Mouse (Mus musculus) C2C12 (cell line): ENCODE results near the gene Ptk7. TPM values are rescaled to one million over a fixed set of nuclear protein-coding genes. Genes with fewer than 3 reads are reported as not detected.
A peak's percentile ranks its signal among the peaks of the same experiment; 100 is the strongest.

Experiments used
- H3K27me3 ChIP-seq: one replicate; pipeline ENCODE4 v1.6.1; 2011; ENCODE audit not compliant: control insufficient read depth, insufficient read depth, insufficient read length
- H3K36me3 ChIP-seq: one replicate; pipeline ENCODE4 v1.6.1; 2011; ENCODE audit not compliant: control insufficient read depth, insufficient read depth
- H3K4me3 ChIP-seq: one replicate; pipeline ENCODE4 v1.5.1; 2011; ENCODE audit warnings: mild to moderate bottlenecking, control low read depth; ENCODE audit not compliant: poor library complexity, insufficient read depth, severe bottlenecking
- H3K79me2 ChIP-seq: one replicate; pipeline ENCODE4 v1.6.1; 2011; ENCODE audit not compliant: control insufficient read depth, insufficient read depth
- H3K79me3 ChIP-seq: one replicate; pipeline ENCODE4 v1.6.1; 2011; ENCODE audit warnings: low read depth, control low read depth
- H3ac ChIP-seq: one replicate; pipeline ENCODE3; 2011; ENCODE audit warnings: low read depth; ENCODE audit not compliant: control insufficient read depth, insufficient read length
- CEBPB ChIP-seq: IDR thresholded peaks from one replicate; pipeline ENCODE4 v1.6.1; 2011; ENCODE audit warnings: low read depth, mild to moderate bottlenecking, control low read depth, moderate library complexity
- CTCF ChIP-seq: IDR thresholded peaks from one replicate; pipeline ENCODE4 v1.5.1; 2011; ENCODE audit not compliant: control insufficient read depth, insufficient read depth, insufficient read length
- FOSL1 ChIP-seq: IDR thresholded peaks from one replicate; pipeline ENCODE4 v1.8.0; 2011; ENCODE audit warnings: mild to moderate bottlenecking, low read length; ENCODE audit not compliant: poor library complexity, insufficient read depth, severe bottlenecking
- MAX ChIP-seq: IDR thresholded peaks from one replicate; pipeline ENCODE4 v1.6.1; 2011; ENCODE audit warnings: mild to moderate bottlenecking, control low read depth
- MYOD1 ChIP-seq: IDR thresholded peaks from one replicate; pipeline ENCODE4 v1.6.1; 2011; ENCODE audit warnings: low read depth; ENCODE audit not compliant: control insufficient read depth, insufficient read length
- MYOG ChIP-seq: IDR thresholded peaks from one replicate; pipeline ENCODE4 v1.6.1; 2011; ENCODE audit not compliant: control insufficient read depth, insufficient read length; ENCODE audit errors: extremely low read depth
- USF1 ChIP-seq: IDR thresholded peaks from one replicate; pipeline ENCODE4 v1.6.1; 2011; ENCODE audit warnings: low read depth, mild to moderate bottlenecking, control low read depth, moderate library complexity
- polyA plus RNA-seq: library from polyadenylated mRNA; unstranded; fragments of >200 nt; fragmentation: generic; extraction: Trizol; gene quantifications from one replicate; pipeline ENCODE4 v1.2.1, GENCODE M21; 2012; ENCODE audit warnings: missing spikeins

The Ptk7 gene
- polyA plus RNA-seq, 1 experiment = 26.1 TPM

- Histone ChIP-seq H3ac (no peak overlapping the region), H3K79me3 (no peaks in the 10 kb centered on the region), H3K4me3 (no peak overlapping the region), H3K79me2 (no peaks in the 10 kb centered on the region), H3K36me3 (no peaks in the 10 kb centered on the region), H3K27me3 (no peaks in the 10 kb centered on the region)
- TF ChIP-seq MYOG (no peak), CTCF (no peak), MAX (no peak), FOSL1 (no peak), MYOD1 (no peak), CEBPB (no peak), USF1 (no peak)
Measured at GRCm38 (mm10) chr17:46636831-46637523, 7.7 kb upstream of the Ptk7 start.

- Histone ChIP-seq H3K79me2 (no peaks in the 10 kb centered on the region), H3ac (no peak overlapping the region), H3K27me3 (no peaks in the 10 kb centered on the region), H3K36me3 (no peaks in the 10 kb centered on the region), H3K79me3 (no peaks in the 10 kb centered on the region), H3K4me3 (no peak overlapping the region)
- TF ChIP-seq MYOD1 = peak; percentile 23
- TF ChIP-seq MAX = no peak
- TF ChIP-seq MYOG = no peak
Measured at GRCm38 (mm10) chr17:46629685-46630441, 559 bp upstream of the Ptk7 start.

- Histone ChIP-seq H3ac (peak overlapping the region; percentile 87), H3K79me2 (no peaks in the 10 kb centered on the region), H3K4me3 (peak overlapping the region; percentile 45), H3K27me3 (no peaks in the 10 kb centered on the region), H3K36me3 (no peaks in the 10 kb centered on the region), H3K79me3 (no peaks in the 10 kb centered on the region)
- TF ChIP-seq FOSL1 (no peak), MYOD1 (no peak), USF1 (no peak), CTCF (no peak), MAX (no peak), MYOG (no peak), CEBPB (no peak)
Measured at GRCm38 (mm10) chr17:46628471-46628790, 873 bp downstream of the Ptk7 start.

- Histone ChIP-seq H3K4me3 (no peak overlapping the region), H3ac (no peak overlapping the region), H3K36me3 (no peaks in the 10 kb centered on the region), H3K79me2 (no peaks in the 10 kb centered on the region), H3K27me3 (no peaks in the 10 kb centered on the region), H3K79me3 (no peaks in the 10 kb centered on the region)
- TF ChIP-seq MYOG = no peak
- no peak for TF ChIP-seq MAX
- no peak for TF ChIP-seq CEBPB
- TF ChIP-seq FOSL1 = no peak
- TF ChIP-seq CTCF = no peak
- no peak for TF ChIP-seq USF1
- TF ChIP-seq MYOD1 = no peak
Measured at GRCm38 (mm10) chr17:46627409-46627808, 1.9 kb downstream of the Ptk7 start.

- TF ChIP-seq CTCF (no peak), CEBPB (no peak), MYOD1 (no peak)
- H3K79me2 ChIP-seq = no peaks in the 10 kb centered on the region
- H3K36me3 ChIP-seq = no peaks in the 10 kb centered on the region
- no peak overlapping the region for H3K4me3 ChIP-seq
- no peaks in the 10 kb centered on the region for H3K79me3 ChIP-seq
- H3K27me3 ChIP-seq = no peaks in the 10 kb centered on the region
- H3ac ChIP-seq = no peak overlapping the region
Measured at GRCm38 (mm10) chr17:46624598-46624997, 4.7 kb downstream of the Ptk7 start.
